Mouse (Mus musculus) G1E (cell line): Measurements from ENCODE around the gene Blmh.

Experiments
- CTCF ChIP-seq: IDR thresholded peaks from 2 replicates; pipeline ENCODE4 v1.5.1; 2012; ENCODE audit warnings: low read depth, low read length, inconsistent platforms, mixed read lengths
- POLR2AphosphoS5 ChIP-seq: IDR thresholded peaks from 2 replicates; pipeline ENCODE4 v1.6.1; 2012; ENCODE audit warnings: low read depth, low read length, inconsistent platforms; ENCODE audit not compliant: insufficient replicate concordance

- no peak for TF ChIP-seq POLR2AphosphoS5
- no peak for TF ChIP-seq CTCF
These were observed at the start of gene Blmh for GRCm38 (mm10) chr11:76924759-76925236.
